Mouse (Mus musculus): ENCODE measurements around the gene Rhob. TPM values are rescaled to one million over a fixed set of nuclear protein-coding genes. Genes with fewer than 3 reads are reported as not detected.

Gene Rhob
- 28.7 and 93.4 TPM in 2 replicates for polyA plus RNA-seq (2021; fragmentation: Nextera tagmentation)
- long read RNA-seq, experiment 1, transcript Rhob-201 (1 exons, 2,349 nt): major isoform, 388 of 389 reads
- long read RNA-seq, experiment 1, partial matches to known transcripts: 0 of 389 reads
- long read RNA-seq, experiment 1, other reads (novel, unspliced or antisense): 1 of 389 reads
- long read RNA-seq, experiment 2, transcript Rhob-201 (1 exons, 2,349 nt): major isoform, 38 of 39 reads
- long read RNA-seq, experiment 2, partial matches to known transcripts: 0 of 39 reads
- long read RNA-seq, experiment 2, other reads (novel, unspliced or antisense): 1 of 39 reads

GRCm38 (mm10) chr12:8499871-8500596, at the start of gene Rhob:
Rhob (minus strand) TSS chr12:8500009.

Other genes starting within 250 kb of the Rhob start
- gene Gdf7, start 198.1 kb downstream of the Rhob start, polyA plus RNA-seq (2021; fragmentation: Nextera tagmentation): 0.15 TPM in 1 of 2 replicates, not detected in the other
- gene Hs1bp3, start 186.6 kb downstream of the Rhob start, polyA plus RNA-seq (2021; fragmentation: Nextera tagmentation): 4.7 and 6.2 TPM in 2 replicates
- gene Slc7a15, start 99.1 kb upstream of the Rhob start, polyA plus RNA-seq (2021; fragmentation: Nextera tagmentation): not detected in 2 replicates
- gene Pum2, start 174.1 kb upstream of the Rhob start, polyA plus RNA-seq (2021; fragmentation: Nextera tagmentation): 11.8 and 19.9 TPM in 2 replicates